Mouse (Mus musculus) liver, embryonic 14.5 days (tissue): Measurements from ENCODE around the gene Pecam1. TPM values are rescaled to one million over a fixed set of nuclear protein-coding genes. Genes with fewer than 3 reads are reported as not detected.

ENCODE experiments used
- ATAC-seq: fragments of 200-750 bp; cut with Nextera tagmentation; 2 replicates; pipeline ENCODE4 v1.8.0; 2017; ENCODE audit warnings: moderate number of reproducible peaks, mild to moderate bottlenecking, moderate library complexity; ENCODE audit not compliant: insufficient read depth
- DNase-seq, 3 experiments: peaks; one replicate each; pipeline ENCODE4 v3.0.0-alpha.2; 2012 to 2013; ENCODE audit warnings: low read depth in 3 of 3, low spot score in 3 of 3
- H3K27ac ChIP-seq: fragments of 300-500 bp; sonication (generic); 2 replicates; pipeline ENCODE4 v1.5.1; 2014; ENCODE audit warnings: moderate library complexity, mild to moderate bottlenecking, control low read depth, inconsistent platforms
- H3K27me3 ChIP-seq: fragments of 300-500 bp; sonication (generic); 2 replicates; pipeline ENCODE4 v1.6.1; 2014; ENCODE audit warnings: mild to moderate bottlenecking, low read length, moderate library complexity; ENCODE audit not compliant: control insufficient read depth, insufficient read depth
- H3K36me3 ChIP-seq: fragments of 300-500 bp; sonication (generic); replicated peaks from 2 replicates; pipeline ENCODE4 v1.6.1; 2014; ENCODE audit warnings: low read depth; ENCODE audit not compliant: control insufficient read depth, insufficient read depth
- H3K4me1 ChIP-seq, 2 experiments: fragments of 200-500 bp in 1 of 2; fragments of 300-500 bp in 1 of 2; sonication (generic) in 1 of 2; replicated peaks; 2 replicates each; pipeline ENCODE4 v1.6.1; 2012 to 2014; ENCODE audit warnings: antibody characterized with exemption in 1 of 2, inconsistent platforms in 1 of 2, low read length in 1 of 2; ENCODE audit not compliant: control insufficient read depth in 2 of 2, insufficient read depth in 2 of 2
- H3K4me2 ChIP-seq: fragments of 300-500 bp; sonication (generic); 2 replicates; pipeline ENCODE4 v1.6.1; 2014; ENCODE audit warnings: low read depth, mild to moderate bottlenecking, control low read depth, moderate library complexity
- H3K4me3 ChIP-seq, 2 experiments: fragments of 200-500 bp in 1 of 2; fragments of 300-500 bp in 1 of 2; sonication (generic) in 1 of 2; 2 replicates each; pipeline ENCODE4 v1.5.1; 2012 to 2014; ENCODE audit warnings: low read depth in 2 of 2, low read length in 2 of 2, mild to moderate bottlenecking in 2 of 2, control low read depth in 1 of 2, inconsistent platforms in 1 of 2, moderate library complexity in 1 of 2; ENCODE audit not compliant: insufficient read depth in 1 of 2
- H3K9ac ChIP-seq: fragments of 300-500 bp; sonication (generic); replicated peaks from 2 replicates; pipeline ENCODE4 v1.6.1; 2014; ENCODE audit warnings: mild to moderate bottlenecking, control low read depth, moderate library complexity
- H3K9me3 ChIP-seq: fragments of 300-500 bp; sonication (generic); 2 replicates; pipeline ENCODE4 v1.6.1; 2016; ENCODE audit warnings: low read length, mixed read lengths; ENCODE audit not compliant: control insufficient read depth
- CTCF ChIP-seq: IDR thresholded peaks from 2 replicates; pipeline ENCODE4 v1.5.1; 2016; ENCODE audit warnings: antibody characterized with exemption, low read depth, control low read depth
- EP300 ChIP-seq: IDR thresholded peaks from 2 replicates; pipeline ENCODE4 v1.6.1; 2016; ENCODE audit warnings: antibody characterized with exemption, low read depth
- WGBS: fragments of 180-500 bp; shearing (Covaris S2); extraction: QIAGEN DNeasy Blood & Tissue Kit; methylation state at CpG from one replicate; pipeline ENCODE4 v1.1.7; 2014; ENCODE audit not compliant: insufficient replicate concordance; 5-methylcytosine and 5-hydroxymethylcytosine counted together
- polyA plus RNA-seq, 2 experiments: library from polyadenylated mRNA; depleted of rRNA in 1 of 2; stranded (reverse) in 1 of 2; unstranded in 1 of 2; fragments of >200 nt; fragmentation: Nextera tagmentation in 1 of 2; extraction: Ambion mirVana in 1 of 2; gene quantifications; 2 replicates each; pipeline versions ENCODE4 v1.2.1 to v1.2.3; 2012 to 2014

Gene Pecam1
- polyA plus RNA-seq, 2 experiments: 5.5 to 6.3 TPM

GRCm38 (mm10) chr11:106762139-106762799, 11.8 kb upstream of the Pecam1 start:
- 0 out of 2 replicates have a peak, but pooled peaks have one; percentile 24 for ATAC-seq
- Histone ChIP-seq H3K4me3 (no peak overlapping the region), H3K27ac (no peak overlapping the region), H3K36me3 (peaks cover 9% of the 10 kb centered on the region), H3K9ac (no peak overlapping the region), H3K9me3 (no peaks in the 10 kb centered on the region), H3K27me3 (no peaks in the 10 kb centered on the region), H3K4me2 (no peak overlapping the region), H3K4me1 (peaks cover 0 to 16% of the 10 kb centered on the region in 2 experiments; a peak in 2 of 4 replicates)
- TF ChIP-seq CTCF: no peak
- TF ChIP-seq EP300: no peak
- no peak for DNase-seq
- WGBS: 10% methylated on average over 5 of the region's 5 CpGs

GRCm38 (mm10) chr11:106760511-106760910, 10.1 kb upstream of the Pecam1 start:
- 70% methylated on average over 5 of the region's 5 CpGs for WGBS

GRCm38 (mm10) chr11:106759028-106759427, 8.6 kb upstream of the Pecam1 start:
- no peaks in the 10 kb centered on the region for H3K9me3 ChIP-seq
- WGBS: 53% methylated on average over 3 of the region's 3 CpGs
- H3K9ac ChIP-seq: no peak overlapping the region
- DNase-seq (no peak), ATAC-seq (no peak)
- H3K4me3 ChIP-seq: no peak overlapping the region
- no peak overlapping the region for H3K27ac ChIP-seq
- TF ChIP-seq CTCF: no peak
- TF ChIP-seq EP300: no peak
- H3K4me2 ChIP-seq: no peak overlapping the region
- H3K36me3 ChIP-seq: no peaks in the 10 kb centered on the region
- peaks cover 0 to 16% of the 10 kb centered on the region in 2 experiments; a peak in 2 of 4 replicates for H3K4me1 ChIP-seq
- no peaks in the 10 kb centered on the region for H3K27me3 ChIP-seq

More at GRCm38 (mm10) chr11:106760511-106760910, 10.1 kb upstream of the Pecam1 start:
- TF ChIP-seq CTCF (no peak), EP300 (no peak)
- Histone ChIP-seq H3K27ac (no peak overlapping the region), H3K4me3 (no peak overlapping the region), H3K9me3 (no peaks in the 10 kb centered on the region), H3K27me3 (no peaks in the 10 kb centered on the region), H3K36me3 (no peaks in the 10 kb centered on the region), H3K9ac (no peak overlapping the region), H3K4me2 (no peak overlapping the region), H3K4me1 (peaks cover 0 to 16% of the 10 kb centered on the region in 2 experiments; a peak in 2 of 4 replicates)
- DNase-seq: no peak
- no peak for ATAC-seq

- Histone ChIP-seq H3K4me1 (peaks cover 0 to 12% of the 10 kb centered on the region in 2 experiments; a peak in 2 of 4 replicates), H3K9ac (no peak overlapping the region), H3K4me3 (no peak overlapping the region), H3K4me2 (no peak overlapping the region), H3K27me3 (no peaks in the 10 kb centered on the region; the same call in 1 of the 2 replicates), H3K9me3 (no peaks in the 10 kb centered on the region), H3K27ac (no peak overlapping the region), H3K36me3 (no peaks in the 10 kb centered on the region)
- ATAC-seq (no peak), DNase-seq (no peak)
- WGBS: 49% methylated on average over 5 of the region's 5 CpGs
- TF ChIP-seq CTCF: no peak
- no peak for TF ChIP-seq EP300
These were observed 5.2 kb upstream of the Pecam1 start for GRCm38 (mm10) chr11:106755583-106755982.

GRCm38 (mm10) chr11:106753314-106753713, 2.9 kb upstream of the Pecam1 start:
- whole genome bisulfite sequencing: 42% methylated on average over 6 of the region's 6 CpGs
- Histone ChIP-seq H3K27ac (no peak overlapping the region), H3K9me3 (no peaks in the 10 kb centered on the region), H3K4me1 (peaks cover 0 to 11% of the 10 kb centered on the region in 2 experiments; a peak in 2 of 4 replicates), H3K9ac (no peak overlapping the region), H3K36me3 (no peaks in the 10 kb centered on the region), H3K27me3 (no peaks in the 10 kb centered on the region; the same call in 1 of the 2 replicates), H3K4me2 (no peak overlapping the region), H3K4me3 (no peak overlapping the region)
- DNase-seq (no peak), ATAC-seq (no peak)
- TF ChIP-seq CTCF: no peak
- no peak for TF ChIP-seq EP300
